Mouse (Mus musculus): ENCODE data around the gene Taf5.

DNA sequence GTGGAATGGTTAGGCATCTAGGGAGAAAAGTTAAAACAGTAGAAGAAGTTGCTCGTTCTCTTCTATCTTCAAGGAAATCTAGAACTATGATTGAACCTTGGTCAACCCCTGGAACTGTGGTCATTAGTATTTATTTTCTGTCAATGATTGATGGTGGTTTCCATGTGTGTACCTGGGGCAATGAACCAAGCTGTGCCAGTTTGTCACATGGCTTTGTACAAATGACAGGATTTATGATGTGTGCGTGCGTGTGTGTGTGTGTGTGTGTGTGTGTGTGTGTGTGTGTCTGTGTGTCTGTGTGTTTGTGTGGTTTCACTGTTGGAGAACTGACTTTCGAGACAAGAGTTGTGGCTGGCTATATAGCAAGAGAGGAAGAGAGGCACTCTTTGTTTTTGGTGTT lies 14.1 kb upstream of the Taf5 start:
- TF ChIP-seq POLR2A (IDR thresholded peaks at IDR 0.05; ENCODE audit: low read depth, low read length) (no peak), CTCF (conservative IDR thresholded peaks at IDR 0.05; ENCODE audit: insufficient read depth, insufficient read length, low read depth, low read length) (no peak)

Measured in kidney, adult 2 months (tissue).